Mouse (Mus musculus) limb, embryonic 11.5 days (tissue): ENCODE results near the gene Gm12666. TPM values are rescaled to one million over a fixed set of nuclear protein-coding genes. Genes with fewer than 3 reads are reported as not detected.
"Not testable (repeated sequence)": the region's sequence is repeated elsewhere in the genome, so short reads cannot be mapped to it uniquely, and the experiment has no call there.

Experiments
- ATAC-seq: fragments of 200-750 bp; cut with Nextera tagmentation; 2 replicates; pipeline ENCODE4 v1.8.0; 2017; ENCODE audit warnings: low read depth; ENCODE audit not compliant: insufficient number of reproducible peaks, low FRiP score, low TSS enrichment
- DNase-seq: peaks from one replicate; pipeline ENCODE4 v3.0.0-alpha.2; 2015; ENCODE audit warnings: low spot score
- H3K27ac ChIP-seq: fragments of 300-500 bp; sonication (generic); replicated peaks from 2 replicates; pipeline ENCODE4 v1.5.1; 2014; ENCODE audit warnings: low read depth, mild to moderate bottlenecking, low read length
- H3K27me3 ChIP-seq: fragments of 300-500 bp; sonication (generic); 2 replicates; pipeline ENCODE4 v1.6.1; 2014; ENCODE audit warnings: mild to moderate bottlenecking, low read length, mixed read lengths; ENCODE audit not compliant: control insufficient read depth, insufficient read depth
- H3K36me3 ChIP-seq: fragments of 300-500 bp; sonication (generic); 2 replicates; pipeline ENCODE4 v1.6.1; 2014; ENCODE audit warnings: mild to moderate bottlenecking, low read length, moderate library complexity, mixed read lengths; ENCODE audit not compliant: control insufficient read depth, insufficient read depth
- H3K4me1 ChIP-seq: fragments of 300-500 bp; sonication (generic); 2 replicates; pipeline ENCODE4 v1.6.1; 2014; ENCODE audit warnings: low read length, mixed read lengths; ENCODE audit not compliant: control insufficient read depth, insufficient read depth
- H3K4me2 ChIP-seq: fragments of 300-500 bp; sonication (generic); 2 replicates; pipeline ENCODE4 v1.6.1; 2014; ENCODE audit warnings: low read depth, mild to moderate bottlenecking, moderate library complexity; ENCODE audit not compliant: severe bottlenecking
- H3K4me3 ChIP-seq: fragments of 300-500 bp; sonication (generic); 2 replicates; pipeline ENCODE4 v1.5.1; 2014; ENCODE audit warnings: low read depth, low read length
- H3K9ac ChIP-seq: fragments of 300-500 bp; sonication (generic); 2 replicates; pipeline ENCODE4 v1.6.1; 2014; ENCODE audit warnings: mild to moderate bottlenecking, low read length
- H3K9me3 ChIP-seq: fragments of 300-500 bp; sonication (generic); 2 replicates; pipeline ENCODE4 v1.6.1; 2016; ENCODE audit warnings: low read length; ENCODE audit not compliant: control insufficient read depth
- WGBS: fragments of 180-500 bp; shearing (Covaris S2); extraction: QIAGEN DNeasy Blood & Tissue Kit; methylation state at CpG from one replicate; pipeline ENCODE4 v1.1.7; 2014; 5-methylcytosine and 5-hydroxymethylcytosine counted together
- polyA plus RNA-seq: library from polyadenylated mRNA; unstranded; fragments of >200 nt; fragmentation: Nextera tagmentation; extraction: Ambion mirVana; gene quantifications from 2 replicates; pipeline ENCODE4 v1.2.1, GENCODE M21; 2014

Gm12666 gene
- not detected in 2 replicates for polyA plus RNA-seq

DNA sequence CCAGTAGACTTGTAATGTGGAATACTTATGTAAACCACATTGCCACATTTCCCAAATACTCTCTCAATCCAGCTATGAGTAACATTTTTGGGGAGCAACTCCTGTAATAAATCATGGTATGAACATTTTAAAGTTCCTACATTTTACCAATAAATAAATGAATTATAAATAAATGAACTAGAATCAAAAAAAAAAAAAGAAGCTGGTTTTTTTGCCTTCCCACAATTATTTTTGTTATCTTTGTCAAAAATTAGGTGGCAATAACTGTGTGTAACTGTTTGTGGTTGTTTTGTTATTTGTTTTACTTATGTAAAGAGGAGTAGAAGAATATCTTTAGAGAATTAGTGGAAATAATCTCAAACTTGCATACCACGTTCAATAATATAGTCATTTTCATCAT lies at the start of gene Gm12666:
Gm12666 (minus strand) TSS at position 101 of the 400 bp plus-strand sequence.
- not testable (repeated sequence) for H3K36me3 ChIP-seq, H3K9ac ChIP-seq, H3K9me3 ChIP-seq, H3K4me2 ChIP-seq, DNase-seq, H3K4me3 ChIP-seq, H3K27ac ChIP-seq, H3K4me1 ChIP-seq, ATAC-seq, H3K27me3 ChIP-seq
- 87% methylated on average over 1 of the region's 1 CpGs for WGBS

DNA sequence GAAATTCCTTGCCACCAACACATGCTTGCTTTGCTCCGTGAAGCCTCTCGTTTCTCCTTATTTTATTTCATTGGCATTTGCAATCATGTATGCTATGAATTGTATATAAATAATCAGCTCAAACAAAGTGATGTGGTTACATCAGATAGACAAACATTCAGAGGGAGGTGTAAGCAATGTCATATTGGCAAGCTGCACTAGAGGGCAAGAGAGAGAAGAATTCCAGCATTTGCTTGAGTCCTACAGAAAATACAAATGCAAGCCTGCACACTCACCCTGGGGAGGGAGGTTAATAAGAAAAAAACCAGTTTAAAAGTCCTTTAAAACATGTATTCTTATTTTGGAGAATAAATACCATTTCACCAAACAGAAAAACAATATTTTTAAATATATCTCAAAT lies 34.8 kb upstream of the Gm12666 start:
- no peak for DNase-seq
- H3K36me3 ChIP-seq, result no peaks in the 10 kb centered on the region
- WGBS, result 91% methylated on average over 2 of the region's 2 CpGs
- H3K9me3 ChIP-seq, result no peaks in the 10 kb centered on the region
- no peaks in the 10 kb centered on the region for H3K27me3 ChIP-seq
- no peak for ATAC-seq
- no peak overlapping the region for H3K27ac ChIP-seq
- H3K4me1 ChIP-seq, result no peaks in the 10 kb centered on the region
- H3K9ac ChIP-seq, result no peak overlapping the region
- no peak overlapping the region for H3K4me3 ChIP-seq
- no peak overlapping the region for H3K4me2 ChIP-seq

DNA sequence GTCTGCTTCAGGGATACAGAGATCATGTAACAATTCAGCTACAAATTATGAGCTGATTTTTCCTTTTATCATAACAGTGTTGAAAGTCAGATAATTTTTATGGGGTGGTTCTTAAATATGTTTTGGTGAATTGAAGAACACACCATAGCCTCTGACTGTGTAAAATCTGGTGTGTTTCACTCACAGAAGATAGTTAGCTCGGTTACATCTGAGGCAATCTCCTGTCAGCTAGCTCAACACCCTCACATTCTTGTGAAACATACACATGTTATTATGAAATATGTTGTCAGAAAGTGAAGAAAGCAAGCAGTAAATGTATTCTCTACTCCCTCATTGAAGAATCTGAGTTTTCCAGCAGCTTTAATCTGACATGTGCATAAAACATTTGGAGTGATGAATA lies 24.7 kb upstream of the Gm12666 start:
- Histone ChIP-seq H3K36me3 (no peaks in the 10 kb centered on the region), H3K9me3 (no peaks in the 10 kb centered on the region), H3K27ac (no peak overlapping the region), H3K4me1 (no peaks in the 10 kb centered on the region), H3K4me2 (no peak overlapping the region), H3K4me3 (no peak overlapping the region), H3K27me3 (no peaks in the 10 kb centered on the region), H3K9ac (no peak overlapping the region)
- WGBS, result 87% methylated on average over 1 of the region's 1 CpGs
- DNase-seq (no peak), ATAC-seq (no peak)

DNA sequence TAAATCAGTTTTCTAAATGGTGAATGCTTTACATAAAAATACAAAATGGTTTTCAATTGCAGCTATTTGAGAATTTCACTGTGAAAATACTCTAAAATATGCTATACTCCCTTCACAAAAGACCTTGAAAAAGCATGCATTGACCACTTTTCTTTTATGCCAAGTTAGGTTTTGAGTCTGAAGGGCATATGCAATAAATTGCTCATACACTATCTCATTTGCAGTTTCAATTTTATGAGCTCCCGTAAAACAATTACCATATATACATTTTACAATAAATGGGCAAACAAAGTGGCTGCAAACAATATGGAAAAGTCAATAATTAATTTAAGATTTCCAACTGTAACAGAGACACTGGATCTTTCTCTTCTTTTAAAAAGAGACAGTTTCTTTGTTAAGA lies 38.9 kb downstream of the Gm12666 start:
- no peak overlapping the region for H3K4me2 ChIP-seq
- 96% methylated on average over 1 of the region's 1 CpGs for WGBS
- no peaks in the 10 kb centered on the region for H3K9me3 ChIP-seq
- no peak overlapping the region for H3K4me3 ChIP-seq
- no peak overlapping the region for H3K27ac ChIP-seq
- no peaks in the 10 kb centered on the region for H3K36me3 ChIP-seq
- H3K4me1 ChIP-seq, result no peaks in the 10 kb centered on the region
- no peak overlapping the region for H3K9ac ChIP-seq
- no peaks in the 10 kb centered on the region for H3K27me3 ChIP-seq
- no peak for DNase-seq
- no peak for ATAC-seq

DNA sequence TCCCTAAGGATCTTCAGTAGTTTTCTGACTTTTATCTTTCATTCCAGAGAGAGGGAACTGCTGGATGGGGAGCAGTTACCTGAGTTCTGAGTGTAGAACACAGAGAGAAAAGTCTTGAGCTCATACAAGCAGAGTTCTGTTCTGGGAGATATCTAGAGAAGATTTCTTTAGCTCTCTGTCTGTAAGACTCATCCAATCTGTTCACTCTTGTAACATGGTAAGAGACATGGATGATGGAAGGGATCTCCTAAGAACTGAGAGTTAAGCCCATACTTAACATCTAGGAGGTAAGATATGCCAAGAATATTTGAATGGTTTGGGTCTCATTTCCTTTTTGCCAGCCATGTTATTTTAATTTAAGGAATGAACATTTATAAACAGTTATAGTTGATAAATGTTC lies 44.4 kb downstream of the Gm12666 start, which contains the start of gene Izumo3:
Izumo3 (minus strand) TSS at position 101 of the 400 bp plus-strand sequence.
- Histone ChIP-seq H3K27ac (no peak within 1 kb of the TSS), H3K4me2 (no peak within 1 kb of the TSS), H3K9ac (no peak within 1 kb of the TSS), H3K27me3 (no peaks in the 10 kb centered on the region), H3K4me1 (no peaks in the 10 kb centered on the region), H3K9me3 (no peaks in the 10 kb centered on the region), H3K4me3 (no peak within 1 kb of the TSS), H3K36me3 (no peaks in the 10 kb centered on the region)
- no peak for DNase-seq
- ATAC-seq, result no peak

Other genes starting within 250 kb of the Gm12666 start
- not detected in 2 replicates for gene Izumo3, start 44.5 kb downstream of the Gm12666 start, polyA plus RNA-seq